Mouse (Mus musculus) R1 (cell line): Measurements from ENCODE around the gene Zmynd12.

ENCODE experiments used
- DNase-seq: peaks from one replicate; pipeline ENCODE4 v3.0.0-alpha.2; 2018; ENCODE audit warnings: low read depth, low spot score

The Zmynd12 gene

DNA sequence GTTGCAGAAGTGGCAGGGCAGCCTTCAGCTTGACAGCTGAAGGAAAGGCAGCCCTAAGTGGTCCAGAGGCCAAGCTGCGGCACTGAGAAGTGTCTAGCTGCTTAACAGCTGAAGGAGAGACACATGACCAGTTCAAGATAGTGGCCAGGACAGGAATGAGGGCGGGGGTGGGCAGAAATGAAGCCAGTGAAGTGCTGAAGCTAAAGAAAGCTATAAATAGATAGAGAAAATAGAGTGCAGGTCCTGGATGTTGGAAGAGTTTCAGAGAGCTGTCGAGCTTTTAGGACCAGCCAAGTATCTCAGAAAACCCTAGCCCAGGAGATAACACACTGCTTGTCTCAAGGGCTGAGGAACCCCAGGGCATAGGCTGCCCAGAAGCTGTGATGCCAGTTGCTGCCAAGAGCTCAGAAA, 90.1 kb downstream of the Zmynd12 start:
- no peak for DNase-seq
